Mouse (Mus musculus) adrenal gland, adult 18-20 months (tissue): ENCODE results near the gene Klhl25. TPM values are rescaled to one million over a fixed set of nuclear protein-coding genes. Genes with fewer than 3 reads are reported as not detected.
"Not testable (repeated sequence)": the region's sequence is repeated elsewhere in the genome, so short reads cannot be mapped to it uniquely, and the experiment has no call there.

ENCODE experiments used
- DNase-seq, 2 experiments: peaks; one replicate each; pipeline ENCODE4 v3.0.0; 2021 to 2022; ENCODE audit warnings: low spot score in 2 of 2
- long read RNA-seq, 2 experiments: library from polyadenylated mRNA; stranded (forward); transcript quantifications; one replicate each; pipeline ENCODE4 v2.0.0; 2021
- total RNA-seq, 2 experiments: library from RNA; stranded (reverse); gene quantifications; 1 replicate in 1 of 2; 2 replicates in 1 of 2; pipeline ENCODE4 v1.2.3; 2021

Gene Klhl25
- total RNA-seq: 10 to 100 TPM; 14.5 to 21.4 TPM
- long read RNA-seq, experiment 1, transcript Klhl25-202 (3 exons, 3,403 nt): major isoform, 26 of 41 reads
- long read RNA-seq, experiment 1, transcript Klhl25-201 (3 exons, 3,385 nt): minor isoform, 9 of 41 reads
- long read RNA-seq, experiment 1, partial matches to known transcripts: 2 of 41 reads
- long read RNA-seq, experiment 1, other reads (novel, unspliced or antisense): 3 of 41 reads
- long read RNA-seq, experiment 2, transcript Klhl25-202 (3 exons, 3,403 nt): major isoform, 66 of 123 reads
- long read RNA-seq, experiment 2, transcript Klhl25-201 (3 exons, 3,385 nt): minor isoform, 23 of 123 reads
- long read RNA-seq, experiment 2, partial matches to known transcripts: 24 of 123 reads
- long read RNA-seq, experiment 2, other reads (novel, unspliced or antisense): 7 of 123 reads

- peak; percentile 94 to 95 for DNase-seq
Observed at GRCm38 (mm10) chr7:75848115-75848775, at the start of gene Klhl25. TSS of gene Klhl25 (plus strand) at chr7:75848310.

- no peak for DNase-seq
Observed at GRCm38 (mm10) chr7:75800530-75800929, 47.6 kb upstream of the Klhl25 start.

GRCm38 (mm10) chr7:75801022-75801421 is 47.1 kb upstream of the Klhl25 start:
- DNase-seq: no peak

GRCm38 (mm10) chr7:75801621-75802358 is 46.3 kb upstream of the Klhl25 start:
- DNase-seq: no peak

- no peak for DNase-seq
Observed at GRCm38 (mm10) chr7:75802887-75803286, 45.2 kb upstream of the Klhl25 start.

- DNase-seq: no peak
Observed at GRCm38 (mm10) chr7:75806161-75806560, 41.9 kb upstream of the Klhl25 start.

GRCm38 (mm10) chr7:75806711-75807110 is 41.4 kb upstream of the Klhl25 start:
- peak in 1 of 2 experiments; percentile 39 for DNase-seq

GRCm38 (mm10) chr7:75807460-75808304 is 40.4 kb upstream of the Klhl25 start:
- peak; percentile 31 to 49 for DNase-seq

- no peak for DNase-seq
Observed at GRCm38 (mm10) chr7:75820687-75821086, 27.4 kb upstream of the Klhl25 start.

- no peak for DNase-seq
Observed at GRCm38 (mm10) chr7:75822087-75822668, 25.9 kb upstream of the Klhl25 start.

- no peak for DNase-seq
Observed at GRCm38 (mm10) chr7:75823071-75823470, 25.0 kb upstream of the Klhl25 start.

- no peak for DNase-seq
Observed at GRCm38 (mm10) chr7:75826360-75827103, 21.6 kb upstream of the Klhl25 start.

- DNase-seq: no peak
Observed at GRCm38 (mm10) chr7:75827357-75827756, 20.8 kb upstream of the Klhl25 start.

- DNase-seq: peak; percentile 55 to 63
Observed at GRCm38 (mm10) chr7:75827850-75828249, 20.3 kb upstream of the Klhl25 start.

GRCm38 (mm10) chr7:75828536-75828935 is 19.6 kb upstream of the Klhl25 start:
- no peak for DNase-seq

GRCm38 (mm10) chr7:75830251-75831060 is 17.7 kb upstream of the Klhl25 start:
- DNase-seq: no peak

GRCm38 (mm10) chr7:75833960-75834359 is 14.2 kb upstream of the Klhl25 start:
- DNase-seq: not testable (repeated sequence)

GRCm38 (mm10) chr7:75834932-75835631 is 13.0 kb upstream of the Klhl25 start:
- DNase-seq: not testable (repeated sequence)
